ENCODE assay signal across 22 mouse cellular contexts in genomic region chr15:86777998-86778397, GRCm38 (mm10).
DNase-seq lines count a peak whose midpoint lies in the region; ATAC-seq and TF ChIP-seq lines count a peak whose summit lies in the region.
"Had no signal": no experiment of that assay in that cellular context is flagged by ENCODE, and none has a peak within 500 bp of the region (broad histone marks: within the 10 kb centered on the region; RNA-seq: fewer than 3 reads in every experiment).

No protein-coding gene starts in this region.

- TF ChIP-seq EP300 in lung, postnatal 0 days (IDR thresholded peaks at IDR 0.05) = no peak

- no peak overlapping the region for H3K4me3 ChIP-seq in limb, embryonic 12.5 days (replicated peaks)
- no peak overlapping the region for H3K4me3 ChIP-seq in limb, embryonic 10.5 days
- no peak overlapping the region for H3K4me3 ChIP-seq in lung, postnatal 0 days (ENCODE audit: low read depth, low read length)
- H3K4me3 ChIP-seq in limb, embryonic 14.5 days (replicated peaks; ENCODE audit: low read length) = no peak overlapping the region
- H3K4me3 ChIP-seq in forebrain, embryonic 11.5 days (ENCODE audit: low read depth, low read length) = no peak overlapping the region
- H3K4me3 ChIP-seq: embryonic facial prominence, embryonic 12.5 days; forebrain, embryonic 13.5 days; heart, adult 2 months; heart, embryonic 15.5 days had no signal

- H3K9ac ChIP-seq in limb, embryonic 12.5 days (replicated peaks) = no peak overlapping the region
- no peak overlapping the region for H3K9ac ChIP-seq in lung, postnatal 0 days (replicated peaks; ENCODE audit: low read depth)
- H3K9ac ChIP-seq in limb, embryonic 14.5 days (ENCODE audit: low read depth, low read length, severe bottlenecking) = no peak overlapping the region
- H3K9ac ChIP-seq in forebrain, embryonic 11.5 days (ENCODE audit: low read length) = no peak overlapping the region
- H3K9ac ChIP-seq: embryonic facial prominence, embryonic 12.5 days; forebrain, embryonic 13.5 days; forebrain, postnatal 0 days; heart, embryonic 15.5 days had no signal

- no peaks in the 10 kb centered on the region for H3K27me3 ChIP-seq in limb, embryonic 12.5 days
- no peaks in the 10 kb centered on the region for H3K27me3 ChIP-seq in limb, embryonic 10.5 days (ENCODE audit: low read depth, poor library complexity, severe bottlenecking)
- H3K27me3 ChIP-seq in lung, postnatal 0 days (replicated peaks; ENCODE audit: insufficient read depth, low read length) = no peaks in the 10 kb centered on the region
- no peaks in the 10 kb centered on the region for H3K27me3 ChIP-seq in limb, embryonic 14.5 days (ENCODE audit: control insufficient read depth, insufficient read depth, low read length)
- H3K27me3 ChIP-seq in forebrain, embryonic 11.5 days (ENCODE audit: control insufficient read depth, insufficient read depth, low read length) = no peaks in the 10 kb centered on the region
- H3K27me3 ChIP-seq: embryonic facial prominence, embryonic 12.5 days; forebrain, embryonic 13.5 days; heart, embryonic 15.5 days had no signal

- no peak overlapping the region for H3K27ac ChIP-seq in limb, embryonic 12.5 days
- H3K27ac ChIP-seq in limb, embryonic 10.5 days = no peak overlapping the region
- H3K27ac ChIP-seq in lung, postnatal 0 days (ENCODE audit: low read length) = no peak overlapping the region
- no peak overlapping the region for H3K27ac ChIP-seq in limb, embryonic 14.5 days (replicated peaks; ENCODE audit: low read depth, low read length)
- H3K27ac ChIP-seq in forebrain, embryonic 11.5 days (ENCODE audit: low read depth, low read length) = no peak overlapping the region
- H3K27ac ChIP-seq: embryonic facial prominence, embryonic 12.5 days; forebrain, embryonic 13.5 days; heart, adult 2 months; heart, embryonic 15.5 days had no signal

- TF ChIP-seq POLR2A in limb, embryonic 14.5 days (IDR thresholded peaks at IDR 0.05; ENCODE audit: borderline replicate concordance, extremely low read depth, insufficient read depth, insufficient read length) = no peak

- no peaks in the 10 kb centered on the region for H3K9me3 ChIP-seq in limb, embryonic 12.5 days
- H3K9me3 ChIP-seq in limb, embryonic 10.5 days (replicated peaks) = no peaks in the 10 kb centered on the region
- no peaks in the 10 kb centered on the region for H3K9me3 ChIP-seq in lung, postnatal 0 days (ENCODE audit: low read length)
- no peaks in the 10 kb centered on the region for H3K9me3 ChIP-seq in limb, embryonic 14.5 days (ENCODE audit: control insufficient read depth, low read length)
- no peaks in the 10 kb centered on the region for H3K9me3 ChIP-seq in forebrain, embryonic 11.5 days (ENCODE audit: control insufficient read depth, low read length)
- H3K9me3 ChIP-seq: embryonic facial prominence, embryonic 12.5 days; forebrain, embryonic 13.5 days; heart, embryonic 15.5 days had no signal

- no peak overlapping the region for H3K4me2 ChIP-seq in limb, embryonic 12.5 days
- no peak overlapping the region for H3K4me2 ChIP-seq in lung, postnatal 0 days (replicated peaks; ENCODE audit: low read depth, low read length)
- no peak overlapping the region for H3K4me2 ChIP-seq in limb, embryonic 14.5 days (replicated peaks; ENCODE audit: low read depth, low read length, severe bottlenecking)
- H3K4me2 ChIP-seq in forebrain, embryonic 11.5 days (ENCODE audit: low read depth, low read length, severe bottlenecking) = no peak overlapping the region
- H3K4me2 ChIP-seq: embryonic facial prominence, embryonic 12.5 days; forebrain, embryonic 13.5 days; heart, embryonic 11.5 days; heart, embryonic 15.5 days had no signal

- whole genome bisulfite sequencing in limb, embryonic 12.5 days = 78% methylated on average over 11 of the region's 11 CpGs
- 92% methylated on average over 11 of the region's 11 CpGs for WGBS in limb, embryonic 10.5 days
- 57% methylated on average over 11 of the region's 11 CpGs for WGBS in lung, postnatal 0 days
- 62% methylated on average over 11 of the region's 11 CpGs for WGBS in limb, embryonic 14.5 days
- 96% methylated on average over 11 of the region's 11 CpGs for WGBS in forebrain, embryonic 11.5 days

- TF ChIP-seq CTCF in lung, postnatal 0 days (IDR thresholded peaks at IDR 0.05) = no peak

- ATAC-seq in limb, embryonic 12.5 days (ENCODE audit: insufficient number of reproducible peaks, insufficient read depth, low FRiP score, low TSS enrichment, low read depth) = 0 out of 2 replicates have a peak, but pooled peaks have one; percentile 37
- peak; percentile 77 for ATAC-seq in lung, postnatal 0 days
- ATAC-seq in limb, embryonic 14.5 days (ENCODE audit: low FRiP score, low read depth) = peak; percentile 62
- ATAC-seq in forebrain, embryonic 11.5 days (replicated peaks; ENCODE audit: low FRiP score) = no peak
- ATAC-seq: forebrain, embryonic 13.5 days; forebrain, postnatal 0 days had no signal

- DNase-seq in limb, embryonic 10.5 days (ENCODE audit: low spot score) = no peak
- peak; percentile 41 for DNase-seq in lung, postnatal 0 days (ENCODE audit: low spot score)
- DNase-seq in lung, postnatal 36 days = no peak
- DNase-seq in limb, embryonic 14.5 days (ENCODE audit: low spot score) = no peak
- DNase-seq in lung, postnatal 14 days = peak; percentile 1
- no peak for DNase-seq in yolk sac, embryonic 10.5 days (ENCODE audit: low spot score)
- no peak for DNase-seq in forebrain, embryonic 11.5 days (ENCODE audit: low spot score)
- DNase-seq: adrenal gland, adult 2 months; adrenal gland, postnatal 25 days; cerebellum, adult 11 months; cerebellum, adult 8-10 months; cerebellum, postnatal 14 days; embryo, embryonic 11 days; forebrain, postnatal 0 days; gastrocnemius, postnatal 14 days; heart, adult 2 months; heart, postnatal 14 days had no signal

- H3K36me3 ChIP-seq in limb, embryonic 12.5 days = no peaks in the 10 kb centered on the region
- H3K36me3 ChIP-seq in limb, embryonic 10.5 days = no peaks in the 10 kb centered on the region
- no peaks in the 10 kb centered on the region for H3K36me3 ChIP-seq in lung, postnatal 0 days (ENCODE audit: insufficient read depth, low read length)
- no peaks in the 10 kb centered on the region for H3K36me3 ChIP-seq in limb, embryonic 14.5 days (ENCODE audit: control insufficient read depth, insufficient read depth, low read length)
- H3K36me3 ChIP-seq in forebrain, embryonic 11.5 days (ENCODE audit: control insufficient read depth, insufficient read depth, low read length) = no peaks in the 10 kb centered on the region
- H3K36me3 ChIP-seq: embryonic facial prominence, embryonic 12.5 days; heart, embryonic 15.5 days had no signal

- H3K4me1 ChIP-seq in limb, embryonic 12.5 days (replicated peaks) = no peaks in the 10 kb centered on the region
- H3K4me1 ChIP-seq in limb, embryonic 10.5 days = no peaks in the 10 kb centered on the region
- H3K4me1 ChIP-seq in lung, postnatal 0 days (ENCODE audit: insufficient read depth, low read depth, low read length) = no peaks in the 10 kb centered on the region
- H3K4me1 ChIP-seq in limb, embryonic 14.5 days (ENCODE audit: control insufficient read depth, insufficient read depth, low read length) = no peaks in the 10 kb centered on the region
- H3K4me1 ChIP-seq in forebrain, embryonic 11.5 days (replicated peaks; ENCODE audit: control insufficient read depth, insufficient read depth, low read length) = no peaks in the 10 kb centered on the region
- H3K4me1 ChIP-seq: embryonic facial prominence, embryonic 12.5 days; heart, embryonic 15.5 days had no signal

Comparison
In these comparisons a context has a peak if more than half of its experiments do, and no peak if none do; other contexts are left out.
1. DNase-seq: peak in lung, postnatal 0 days (single experiment) and lung, postnatal 14 days (single experiment); none in limb, embryonic 10.5 days (single experiment), lung, postnatal 36 days (single experiment), limb, embryonic 14.5 days (single experiment), yolk sac, embryonic 10.5 days (single experiment) and forebrain, embryonic 11.5 days (single experiment).